Mouse (Mus musculus): ENCODE results near the gene Atp23. TPM values are rescaled to one million over a fixed set of nuclear protein-coding genes. Genes with fewer than 3 reads are reported as not detected.

The Atp23 gene
- 1 to 10 TPM; 9.2 to 9.7 TPM for total RNA-seq (2021)

GRCm38 (mm10) chr10:126900821-126901487, at the start of gene Atp23:
TSS of gene Atp23 (minus strand) at chr10:126901355.
- intact Hi-C loops (cut with DNase I): no loop called here
- DNase-seq (ENCODE audit: low spot score in 2 of 2): peak; percentile 88

GRCm38 (mm10) chr10:126950572-126950971, 49.4 kb upstream of the Atp23 start:
- intact Hi-C loops (cut with DNase I): no loop called here
- no peak for DNase-seq (ENCODE audit: low spot score in 2 of 2)

- DNase-seq (ENCODE audit: low spot score in 2 of 2): no peak
Observed at GRCm38 (mm10) chr10:126949824-126950223, 48.7 kb upstream of the Atp23 start.

GRCm38 (mm10) chr10:126945531-126945930, 44.4 kb upstream of the Atp23 start:
- DNase-seq (ENCODE audit: low spot score in 2 of 2): no peak
- intact Hi-C loops (cut with DNase I): no loop called here

More at GRCm38 (mm10) chr10:126949824-126950223, 48.7 kb upstream of the Atp23 start:
- intact Hi-C loops (cut with DNase I): no loop called here

GRCm38 (mm10) chr10:126940949-126941348, 39.8 kb upstream of the Atp23 start:
- no peak for DNase-seq (ENCODE audit: low spot score in 2 of 2)
- intact Hi-C loops (cut with DNase I): no loop called here

GRCm38 (mm10) chr10:126935556-126936381, 34.6 kb upstream of the Atp23 start:
- intact Hi-C loops (cut with DNase I): loop anchor here (1.0 kb wide), 1 partner anchor 22 kb away; no protein-coding TSS in a partner anchor
- DNase-seq (ENCODE audit: low spot score in 2 of 2): peak; percentile 63 to 85

GRCm38 (mm10) chr10:126935121-126935520, 34.0 kb upstream of the Atp23 start:
- intact Hi-C loops (cut with DNase I): loop anchor here (1.0 kb wide), 1 partner anchor 22 kb away; no protein-coding TSS in a partner anchor
- no peak for DNase-seq (ENCODE audit: low spot score in 2 of 2)

- no peak for DNase-seq (ENCODE audit: low spot score in 2 of 2)
- intact Hi-C loops (cut with DNase I): no loop called here
Observed at GRCm38 (mm10) chr10:126934561-126934960, 33.4 kb upstream of the Atp23 start.

- intact Hi-C loops (cut with DNase I): loop anchor here (1.0 kb wide), 1 partner anchor 26 kb away; no protein-coding TSS in a partner anchor
- DNase-seq (ENCODE audit: low spot score in 2 of 2): no peak
Observed at GRCm38 (mm10) chr10:126931760-126932139, 30.6 kb upstream of the Atp23 start.

GRCm38 (mm10) chr10:126931123-126931759, 30.1 kb upstream of the Atp23 start:
- intact Hi-C loops (cut with DNase I): loop anchor here (1.0 kb wide), 1 partner anchor 26 kb away; no protein-coding TSS in a partner anchor
- DNase-seq (ENCODE audit: low spot score in 2 of 2): peak; percentile 28 to 89

- no peak for DNase-seq (ENCODE audit: low spot score in 2 of 2)
- intact Hi-C loops (cut with DNase I): loop anchor here (1.0 kb wide), 1 partner anchor 27 kb away; no protein-coding TSS in a partner anchor
Observed at GRCm38 (mm10) chr10:126930270-126931121, 29.3 kb upstream of the Atp23 start.

- no peak for DNase-seq (ENCODE audit: low spot score in 2 of 2)
- intact Hi-C loops (cut with DNase I): no loop called here
Observed at GRCm38 (mm10) chr10:126929543-126929942, 28.4 kb upstream of the Atp23 start.

- DNase-seq (ENCODE audit: low spot score in 2 of 2): peak in 1 of 2 experiments; percentile 49
- intact Hi-C loops (cut with DNase I): loop anchor here (1.0 kb wide), 1 partner anchor 49 kb away; the partner anchor contains the start of gene Ctdsp2
Observed at GRCm38 (mm10) chr10:126928819-126929206, 27.7 kb upstream of the Atp23 start.

GRCm38 (mm10) chr10:126928011-126928818, 27.1 kb upstream of the Atp23 start:
- peak; percentile 75 to 86 for DNase-seq (ENCODE audit: low spot score in 2 of 2)
- intact Hi-C loops (cut with DNase I): loop anchor here (1.0 kb wide), 1 partner anchor 50 kb away; the partner anchor contains the start of gene Ctdsp2

- intact Hi-C loops (cut with DNase I): no loop called here
- DNase-seq (ENCODE audit: low spot score in 2 of 2): peak; percentile 50 to 78
Observed at GRCm38 (mm10) chr10:126927101-126927961, 26.2 kb upstream of the Atp23 start.

GRCm38 (mm10) chr10:126925391-126925790, 24.2 kb upstream of the Atp23 start:
- DNase-seq (ENCODE audit: low spot score in 2 of 2): no peak
- intact Hi-C loops (cut with DNase I): no loop called here

- intact Hi-C loops (cut with DNase I): no loop called here
- DNase-seq (ENCODE audit: low spot score in 2 of 2): no peak
Observed at GRCm38 (mm10) chr10:126924087-126924486, 22.9 kb upstream of the Atp23 start.
